Mouse (Mus musculus) C2C12 (cell line): ENCODE data around the gene Akap2.

ENCODE experiments used
- CEBPB ChIP-seq: IDR thresholded peaks from one replicate; pipeline ENCODE4 v1.6.1; 2011; ENCODE audit warnings: low read depth, mild to moderate bottlenecking, control low read depth, moderate library complexity
- CTCF ChIP-seq: IDR thresholded peaks from one replicate; pipeline ENCODE4 v1.5.1; 2011; ENCODE audit not compliant: control insufficient read depth, insufficient read depth, insufficient read length
- FOSL1 ChIP-seq: IDR thresholded peaks from one replicate; pipeline ENCODE4 v1.8.0; 2011; ENCODE audit warnings: mild to moderate bottlenecking, low read length; ENCODE audit not compliant: poor library complexity, insufficient read depth, severe bottlenecking
- USF1 ChIP-seq: IDR thresholded peaks from one replicate; pipeline ENCODE4 v1.6.1; 2011; ENCODE audit warnings: low read depth, mild to moderate bottlenecking, control low read depth, moderate library complexity

DNA sequence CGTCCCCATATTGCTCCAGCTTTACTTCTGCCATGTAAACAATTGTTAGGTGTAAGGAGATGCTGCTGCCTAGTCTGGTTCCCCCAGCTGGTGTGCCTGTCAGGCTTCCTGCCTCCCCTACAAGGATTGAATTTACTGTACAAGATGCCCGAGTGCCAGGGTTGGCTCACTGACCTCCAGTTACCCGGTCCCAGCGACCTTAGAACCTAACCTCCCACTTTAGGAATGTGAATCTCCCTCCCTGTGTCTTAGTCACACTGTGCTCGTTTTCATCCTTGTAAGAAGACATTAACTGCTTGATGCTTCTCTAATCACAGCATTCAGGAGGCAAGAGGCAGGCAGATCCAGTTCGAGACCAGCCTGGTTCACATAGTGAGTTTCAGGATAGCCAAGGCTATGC lies 143.7 kb downstream of the Akap2 start:
- TF ChIP-seq USF1: no peak
- no peak for TF ChIP-seq CTCF
- no peak for TF ChIP-seq CEBPB
- no peak for TF ChIP-seq FOSL1
